Mouse (Mus musculus) gastrocnemius, postnatal 14 days (tissue): ENCODE results near the gene Scamp3. TPM values are rescaled to one million over a fixed set of nuclear protein-coding genes. Genes with fewer than 3 reads are reported as not detected.

Source experiments
- DNase-seq: peaks from one replicate; pipeline ENCODE4 v3.0.0; 2021; ENCODE audit warnings: mixed read lengths
- intact Hi-C: fragments of 180-260 bp; cut with DNase I; formaldehyde crosslinking; loops from one replicate; pipeline ENCODE4 v1.15.1; 2025; ENCODE audit warnings: low total_unique reads
- microRNA-seq, 2 experiments: library from miRNA; unstranded; fragments of <30 nt; microRNA quantifications; one replicate each; pipeline ENCODE4 v1.2.0; 2021
- total RNA-seq, 2 experiments: library from RNA; stranded (reverse); gene quantifications; 2 replicates each; pipeline ENCODE4 v1.2.3; 2021

The Scamp3 gene
- total RNA-seq, 2 experiments from 2014 or later, result 32.1 to 35.6 TPM

DNA sequence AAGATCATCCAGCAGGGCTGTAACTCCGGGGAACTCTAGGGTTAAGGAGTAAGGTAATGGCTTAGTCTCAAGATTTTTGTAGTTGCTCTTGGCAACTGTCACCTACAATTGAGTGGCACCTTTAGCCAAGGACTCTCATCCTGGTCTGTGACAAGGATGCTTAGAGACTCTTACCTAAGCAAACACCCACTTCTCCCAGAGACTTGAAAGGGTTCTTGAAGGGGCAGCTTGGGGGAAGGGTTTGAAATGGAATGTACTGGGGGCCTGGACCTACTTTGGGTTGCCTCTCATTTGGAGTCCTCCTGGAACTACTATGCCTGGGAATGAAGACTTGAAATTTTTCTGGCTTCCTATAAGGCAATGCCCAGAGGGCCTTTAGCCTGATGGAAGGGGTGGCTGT lies 41.0 kb downstream of the Scamp3 start:
- intact Hi-C loops, result no loop called here
- DNase-seq, result no peak

GRCm38 (mm10) chr3:89219546-89219945 lies 42.3 kb downstream of the Scamp3 start:
- DNase-seq, result no peak
- intact Hi-C loops, result no loop called here

DNA sequence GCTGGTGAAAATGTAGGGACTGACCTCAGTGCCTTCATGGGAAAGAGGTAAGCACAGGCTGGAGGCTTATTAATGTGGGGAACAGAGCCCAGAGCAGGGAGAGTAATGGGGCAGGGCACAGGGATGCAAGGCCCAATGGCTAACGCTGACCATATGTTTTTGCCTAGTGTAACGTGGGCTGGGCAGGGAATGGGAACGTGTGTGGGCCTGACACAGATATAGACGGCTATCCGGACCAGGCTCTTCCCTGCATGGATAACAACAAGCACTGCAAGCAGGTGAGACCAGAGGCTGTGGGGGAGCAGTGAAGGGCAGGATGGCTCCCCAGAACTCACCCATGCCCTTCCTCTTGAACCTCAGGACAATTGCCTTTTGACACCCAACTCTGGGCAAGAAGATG lies 43.9 kb downstream of the Scamp3 start:
- DNase-seq, result no peak
- intact Hi-C loops, result no loop called here

DNA sequence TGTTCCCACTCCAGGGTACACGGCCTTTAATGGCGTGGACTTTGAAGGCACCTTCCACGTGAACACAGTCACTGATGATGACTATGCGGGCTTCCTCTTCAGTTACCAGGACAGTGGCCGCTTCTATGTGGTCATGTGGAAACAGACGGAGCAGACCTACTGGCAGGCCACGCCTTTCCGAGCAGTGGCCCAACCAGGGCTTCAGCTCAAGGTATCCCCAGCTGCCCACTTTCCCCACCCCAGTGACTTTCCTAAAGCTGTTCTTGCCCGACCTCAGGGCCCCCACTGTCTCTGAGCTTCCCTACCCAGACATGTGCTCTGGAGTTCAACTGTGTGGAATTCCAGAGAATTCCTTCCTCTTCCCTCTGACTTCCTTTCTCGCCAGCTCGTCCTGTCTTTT lies 47.5 kb downstream of the Scamp3 start:
- intact Hi-C loops, result no loop called here
- no peak for DNase-seq

GRCm38 (mm10) chr3:89225321-89225815 lies 48.1 kb downstream of the Scamp3 start:
- intact Hi-C loops, result no loop called here
- DNase-seq, result no peak

GRCm38 (mm10) chr3:89225918-89226317 lies 48.6 kb downstream of the Scamp3 start:
- no peak for DNase-seq
- intact Hi-C loops, result no loop called here

- DNase-seq, result no peak
- intact Hi-C loops, result no loop called here
Observed at GRCm38 (mm10) chr3:89226361-89226760, 49.1 kb downstream of the Scamp3 start.

DNA sequence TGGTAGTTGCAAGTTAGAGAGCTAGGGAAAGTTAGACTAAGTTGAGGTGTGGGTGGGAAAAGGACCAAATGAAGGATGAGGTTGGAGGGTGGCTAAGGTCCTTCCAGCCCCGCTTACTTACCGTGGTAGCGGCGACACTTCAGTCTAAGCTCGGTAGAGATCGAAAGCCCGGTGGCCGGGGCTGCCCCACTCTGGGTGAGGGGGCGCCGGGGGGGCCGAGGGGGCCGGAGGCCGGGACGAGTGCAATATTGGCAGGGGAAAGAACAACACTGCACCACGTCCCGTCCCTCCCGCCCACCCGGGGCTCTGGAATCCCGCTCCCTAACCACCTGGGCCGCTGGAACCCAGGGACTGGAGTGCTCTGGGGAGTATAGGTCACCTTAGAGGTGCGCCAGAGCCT lies 49.6 kb downstream of the Scamp3 start, which contains the start of gene Mtx1:
Gene Mtx1 (minus strand): TSS at position 189 of the 400 bp plus-strand sequence.
- no peak for DNase-seq
- intact Hi-C loops, result no loop called here

GRCm38 (mm10) chr3:89227307-89228179 lies 50.3 kb downstream of the Scamp3 start:
- intact Hi-C loops, result no loop called here

DNA sequence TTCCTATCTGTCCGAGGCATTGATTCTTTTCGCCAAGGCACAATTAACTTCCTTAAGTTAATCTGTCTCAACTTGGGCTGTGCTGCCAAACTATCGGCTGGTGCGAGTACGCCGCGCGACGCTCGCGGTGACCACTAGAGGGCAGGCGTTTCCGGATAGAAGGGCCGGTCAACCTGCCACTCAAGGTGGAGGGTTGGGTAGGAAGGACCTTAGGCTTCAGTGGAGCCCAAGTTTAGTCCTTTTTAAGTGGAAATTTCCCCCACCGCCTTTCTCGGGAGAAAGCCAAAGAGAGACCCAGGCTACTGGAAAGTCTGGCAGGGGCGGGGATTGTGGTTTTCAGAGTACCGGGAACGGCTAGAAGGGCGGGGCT lies 50.9 kb downstream of the Scamp3 start:
- intact Hi-C loops, result no loop called here
- peak; percentile 78 for DNase-seq

More at GRCm38 (mm10) chr3:89227307-89228179, 50.3 kb downstream of the Scamp3 start:
- DNase-seq, result peak; percentile 69

GRCm38 (mm10) chr3:89228836-89229235 lies 51.6 kb downstream of the Scamp3 start, which contains the start of gene Muc1:
Muc1 (plus strand) TSS chr3:89229057.
- intact Hi-C loops, result no loop called here
- DNase-seq, result no peak

- intact Hi-C loops, result no loop called here
Observed at GRCm38 (mm10) chr3:89229276-89229675, 52.0 kb downstream of the Scamp3 start.

GRCm38 (mm10) chr3:89230561-89230960 lies 53.3 kb downstream of the Scamp3 start:
- intact Hi-C loops, result no loop called here
- DNase-seq, result no peak

More at GRCm38 (mm10) chr3:89229276-89229675, 52.0 kb downstream of the Scamp3 start:
- DNase-seq, result no peak

GRCm38 (mm10) chr3:89231345-89231744 lies 54.1 kb downstream of the Scamp3 start:
- no peak for DNase-seq
- intact Hi-C loops, result no loop called here

- intact Hi-C loops, result no loop called here
- DNase-seq, result no peak
Observed at GRCm38 (mm10) chr3:89231772-89232275, 54.6 kb downstream of the Scamp3 start.

Small RNA genes lying within 50 kb of the gene (microRNA-seq; reads per million reads assigned to microRNA genes)
- 7.0 to 37.6 reads per million in 2 experiments for gene Mir92b

Other genes with a start within 250 kb of the Scamp3 start
- 10 to 100 TPM; 24.4 to 24.7 TPM for gene Ash1l, start 226.9 kb upstream of the Scamp3 start, total RNA-seq
- gene Dap3, start 226.3 kb upstream of the Scamp3 start, total RNA-seq, result 10 to 100 TPM; 58.7 to 62.5 TPM
- 10 to 100 TPM; 10.3 TPM for gene Rusc1, start 84.2 kb upstream of the Scamp3 start, total RNA-seq
- gene Gm43738, start 76.4 kb upstream of the Scamp3 start, total RNA-seq, result not detected
- 10 to 100 TPM; 24.7 to 30.7 TPM for gene Fdps, start 75.5 kb upstream of the Scamp3 start, total RNA-seq
- not detected for gene Pklr, start 41.3 kb upstream of the Scamp3 start, total RNA-seq
- gene Hcn3, start 17.3 kb upstream of the Scamp3 start, total RNA-seq, result under 1 TPM; 0.41 to 0.42 TPM
- gene Clk2, start 12.7 kb upstream of the Scamp3 start, total RNA-seq, result 10 to 100 TPM; 18.2 to 18.6 TPM
- gene Fam189b, start 5.7 kb downstream of the Scamp3 start, total RNA-seq, result 10 to 100 TPM; 10.7 to 12.6 TPM
- 10 to 100 TPM; 19.5 to 20.7 TPM for gene Gba, start 25.5 kb downstream of the Scamp3 start, total RNA-seq
- 10 to 100 TPM; 27.8 to 37.9 TPM for gene Thbs3, start 37.7 kb downstream of the Scamp3 start, total RNA-seq
- gene Mtx1, start 49.6 kb downstream of the Scamp3 start, total RNA-seq, result 10 to 100 TPM; 42.4 to 52.2 TPM
- under 1 TPM; 0.21 to 0.22 TPM for gene Muc1, start 51.6 kb downstream of the Scamp3 start, total RNA-seq
- 10 to 100 TPM; 74.0 to 85.6 TPM for gene Krtcap2, start 68.5 kb downstream of the Scamp3 start, total RNA-seq
- under 1 TPM; 0.16 to 0.39 TPM for gene Trim46, start 68.8 kb downstream of the Scamp3 start, total RNA-seq
- 10 to 100 TPM; 32.5 to 37.3 TPM for gene Dpm3, start 81.9 kb downstream of the Scamp3 start, total RNA-seq
- gene Slc50a1, start 93.1 kb downstream of the Scamp3 start, total RNA-seq, result 10 to 100 TPM; 14.2 to 14.6 TPM
- gene Efna1, start 103.7 kb downstream of the Scamp3 start, total RNA-seq, result 10 to 100 TPM; 20.7 to 22.1 TPM
- gene Efna3, start 145.5 kb downstream of the Scamp3 start, total RNA-seq, result not detected
- gene Efna4, start 160.6 kb downstream of the Scamp3 start, total RNA-seq, result under 1 TPM; 0.42 to 0.80 TPM
- gene Adam15, start 172.5 kb downstream of the Scamp3 start, total RNA-seq, result 10 to 100 TPM; 35.0 to 40.1 TPM
- not detected for gene Dcst2, start 184.5 kb downstream of the Scamp3 start, total RNA-seq
- not detected for gene Dcst1, start 187.8 kb downstream of the Scamp3 start, total RNA-seq
- gene Zbtb7b, start 217.3 kb downstream of the Scamp3 start, total RNA-seq, result 10 to 100 TPM; 18.4 to 24.0 TPM
- gene Lenep, start 225.3 kb downstream of the Scamp3 start, total RNA-seq, result not detected
- 10 to 100 TPM; 30.9 to 33.4 TPM for gene Flad1, start 234.4 kb downstream of the Scamp3 start, total RNA-seq
- gene Cks1b, start 240.9 kb downstream of the Scamp3 start, total RNA-seq, result 10 to 100 TPM in 1 of 2 experiments, 1 to 10 TPM in 1; 9.6 to 14.4 TPM
- 10 to 100 TPM; 35.9 to 38.8 TPM for gene Shc1, start 241.0 kb downstream of the Scamp3 start, total RNA-seq